Mouse (Mus musculus) embryonic fibroblast, embryonic 13.5 days (primary cell): Measurements from ENCODE around the gene Lyrm7. TPM values are rescaled to one million over a fixed set of nuclear protein-coding genes. Genes with fewer than 3 reads are reported as not detected.

ENCODE experiments used
- H3K27ac ChIP-seq: 2 replicates; pipeline ENCODE4 v1.5.1; 2012; ENCODE audit warnings: low read length, control low read depth, inconsistent platforms; ENCODE audit not compliant: insufficient read depth
- H3K4me1 ChIP-seq: 2 replicates; pipeline ENCODE4 v1.6.1; 2011; ENCODE audit warnings: low read length; ENCODE audit not compliant: control insufficient read depth, insufficient read depth
- H3K4me3 ChIP-seq: 2 replicates; pipeline ENCODE4 v1.5.1; 2011; ENCODE audit warnings: mild to moderate bottlenecking, control low read depth, low read length; ENCODE audit not compliant: insufficient read depth
- CTCF ChIP-seq: IDR thresholded peaks from 2 replicates; pipeline ENCODE4 v1.5.1; 2011; ENCODE audit warnings: mild to moderate bottlenecking, control low read depth, low read length, moderate library complexity, borderline replicate concordance; ENCODE audit not compliant: insufficient read depth
- POLR2A ChIP-seq: IDR thresholded peaks from 2 replicates; pipeline ENCODE4 v1.6.1; 2011; ENCODE audit warnings: low read depth, mild to moderate bottlenecking, control low read depth, low read length, moderate library complexity
- polyA plus RNA-seq: library from polyadenylated mRNA; stranded (reverse); fragments of >200 nt; gene quantifications from 2 replicates; pipeline ENCODE4 v1.2.4, GENCODE M21; 2011; ENCODE audit warnings: low read depth; ENCODE audit not compliant: missing spikeins, insufficient read length

The Lyrm7 gene
- polyA plus RNA-seq, 1 experiment: 15.9 TPM

DNA sequence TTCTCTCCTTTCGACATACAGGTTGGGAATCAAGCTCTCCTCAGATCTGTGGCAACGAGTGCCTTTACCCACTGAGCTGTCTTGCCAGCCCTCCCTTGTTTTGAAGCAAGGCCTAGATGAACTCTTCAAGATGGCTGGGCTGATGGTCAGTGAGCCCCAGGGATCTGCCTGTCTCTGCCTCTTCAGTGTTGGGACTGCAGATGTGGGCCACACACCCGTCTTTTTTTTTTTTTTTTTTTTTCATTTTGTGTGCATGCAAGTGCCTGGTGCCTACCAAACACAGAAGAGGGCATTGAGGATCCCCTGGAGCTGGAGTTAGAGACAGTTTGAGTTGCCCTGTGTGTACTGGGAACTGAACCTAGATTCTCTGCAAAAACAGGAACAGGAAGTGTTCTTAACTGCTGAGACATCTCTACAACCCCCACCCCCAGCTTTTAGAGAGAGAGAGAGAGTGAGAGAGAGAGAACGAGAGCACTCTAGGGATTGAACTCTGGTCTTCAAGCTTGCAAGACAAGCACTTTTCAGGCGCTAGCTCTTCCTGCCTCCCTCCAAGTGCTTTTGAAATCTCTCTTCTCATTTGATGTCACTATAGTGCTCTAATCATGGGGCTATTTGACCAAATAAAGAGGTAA, 23.6 kb upstream of the Lyrm7 start:
- no peak overlapping the region for H3K27ac ChIP-seq
- H3K4me1 ChIP-seq: 0 out of 2 replicates have a peak, but pooled peaks cover 6% of the 10 kb centered on the region
- no peak overlapping the region for H3K4me3 ChIP-seq
- no peak for TF ChIP-seq CTCF
- TF ChIP-seq POLR2A: no peak

DNA sequence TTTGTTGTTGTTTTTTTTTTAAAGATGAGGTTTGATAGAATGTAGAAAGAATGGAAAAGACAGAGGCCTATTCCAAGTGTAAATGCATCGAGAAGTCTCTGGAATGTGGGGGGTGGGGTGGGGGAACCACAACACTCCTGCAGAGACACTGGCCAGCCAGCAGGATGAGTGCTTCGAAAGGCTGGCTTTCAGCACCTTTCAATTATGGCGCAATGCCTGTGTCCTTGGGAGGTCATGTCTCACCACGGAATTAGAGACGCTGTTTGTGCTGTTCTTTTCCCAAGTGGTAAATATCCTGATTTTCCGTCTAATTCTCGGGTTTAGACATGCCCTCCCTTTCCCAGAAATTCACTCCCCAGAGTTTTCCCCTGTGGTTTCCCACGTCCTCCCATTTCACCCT, 22.0 kb upstream of the Lyrm7 start:
- Histone ChIP-seq H3K27ac (peak overlapping the region; percentile 32; the same call in 1 of the 2 replicates), H3K4me3 (no peak overlapping the region), H3K4me1 (0 out of 2 replicates have a peak, but pooled peaks cover 6% of the 10 kb centered on the region)
- no peak for TF ChIP-seq CTCF
- TF ChIP-seq POLR2A: no peak

DNA sequence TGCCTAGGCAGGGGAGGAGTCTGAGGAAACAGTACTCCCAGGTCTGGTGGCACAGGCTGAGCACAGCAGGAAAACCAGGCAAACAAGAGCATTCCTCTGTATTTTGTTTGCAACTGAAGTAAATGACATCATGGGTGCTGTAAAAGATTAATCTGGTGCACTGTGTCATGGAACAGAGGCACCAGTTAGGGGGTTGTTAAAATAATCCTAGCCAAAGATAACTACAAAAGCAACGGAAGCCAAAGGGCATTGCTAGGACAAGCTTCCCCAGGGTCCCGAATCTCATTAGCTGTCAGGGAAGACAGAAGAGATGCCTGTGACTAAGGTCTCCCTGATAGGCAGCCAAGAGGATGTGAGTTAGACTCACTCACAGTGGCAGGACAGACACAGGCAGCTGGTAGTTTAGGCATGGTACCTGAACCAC, 20.3 kb upstream of the Lyrm7 start:
- H3K4me1 ChIP-seq: 0 out of 2 replicates have a peak, but pooled peaks cover 6% of the 10 kb centered on the region
- TF ChIP-seq POLR2A (no peak), CTCF (no peak)
- no peak overlapping the region for H3K27ac ChIP-seq
- no peak overlapping the region for H3K4me3 ChIP-seq

DNA sequence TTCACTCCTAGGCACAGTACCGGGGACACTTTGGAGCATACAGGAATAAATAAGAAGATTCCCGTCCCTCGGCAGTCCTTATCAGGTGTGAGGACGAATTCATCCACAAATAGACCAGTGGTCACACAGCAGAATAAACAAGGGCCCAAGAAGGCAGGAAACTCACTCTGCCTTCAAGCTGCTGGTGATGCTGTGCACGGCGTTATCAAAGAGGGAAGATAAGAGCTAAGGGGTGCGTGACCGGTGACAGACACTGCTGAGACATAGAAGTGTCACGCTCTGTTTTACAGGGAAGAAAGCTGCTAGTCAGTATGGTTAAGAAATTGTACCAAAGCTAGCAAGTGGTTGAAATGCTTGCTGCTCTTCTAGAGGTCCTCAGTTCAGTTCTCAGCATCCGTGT, 19.2 kb upstream of the Lyrm7 start:
- 0 out of 2 replicates have a peak, but pooled peaks cover 6% of the 10 kb centered on the region for H3K4me1 ChIP-seq
- no peak overlapping the region for H3K4me3 ChIP-seq
- H3K27ac ChIP-seq: no peak overlapping the region
- no peak for TF ChIP-seq CTCF
- no peak for TF ChIP-seq POLR2A

DNA sequence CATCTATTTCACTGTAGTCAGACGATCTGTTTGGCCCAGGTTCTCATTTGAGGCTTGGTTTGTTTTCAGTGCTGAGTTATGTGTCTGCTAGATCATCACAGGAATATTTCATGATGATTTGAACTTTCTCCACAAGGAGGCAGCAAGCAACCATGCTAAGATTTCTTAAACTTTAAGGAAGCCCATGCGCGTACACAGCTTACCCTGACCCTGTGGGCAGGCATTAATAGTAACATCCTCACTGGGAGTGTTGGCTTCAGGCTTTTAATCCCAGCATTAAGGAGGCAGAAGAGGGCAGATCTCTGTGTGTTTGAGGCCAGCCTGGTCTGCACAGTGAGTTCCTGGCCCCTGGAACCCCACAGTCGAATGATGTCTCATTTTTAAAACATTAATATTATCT, 18.7 kb upstream of the Lyrm7 start:
- H3K4me1 ChIP-seq: 0 out of 2 replicates have a peak, but pooled peaks cover 6% of the 10 kb centered on the region
- H3K4me3 ChIP-seq: no peak overlapping the region
- H3K27ac ChIP-seq: no peak overlapping the region
- no peak for TF ChIP-seq CTCF
- TF ChIP-seq POLR2A: no peak

DNA sequence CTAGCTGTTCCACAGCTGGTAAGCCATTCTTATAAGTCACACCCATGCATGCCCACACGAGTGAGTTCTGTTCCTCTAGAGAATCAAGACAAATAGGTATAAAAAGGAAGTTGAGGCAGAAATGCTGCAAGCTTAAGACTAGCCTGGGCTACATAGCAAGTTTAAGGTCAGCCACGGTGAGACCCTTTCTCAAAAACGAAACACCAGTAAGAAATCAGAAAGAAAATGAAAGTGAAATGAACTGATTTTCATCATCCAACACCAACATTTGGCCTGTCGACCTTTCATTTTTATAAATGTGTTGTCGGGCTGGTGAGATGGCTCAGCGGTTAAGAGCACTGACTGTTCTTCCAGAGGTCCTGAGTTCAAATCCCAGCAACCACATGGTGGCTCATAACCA, 18.2 kb upstream of the Lyrm7 start:
- no peak overlapping the region for H3K4me3 ChIP-seq
- no peak overlapping the region for H3K27ac ChIP-seq
- 0 out of 2 replicates have a peak, but pooled peaks cover 6% of the 10 kb centered on the region for H3K4me1 ChIP-seq
- TF ChIP-seq POLR2A (no peak), CTCF (no peak)

DNA sequence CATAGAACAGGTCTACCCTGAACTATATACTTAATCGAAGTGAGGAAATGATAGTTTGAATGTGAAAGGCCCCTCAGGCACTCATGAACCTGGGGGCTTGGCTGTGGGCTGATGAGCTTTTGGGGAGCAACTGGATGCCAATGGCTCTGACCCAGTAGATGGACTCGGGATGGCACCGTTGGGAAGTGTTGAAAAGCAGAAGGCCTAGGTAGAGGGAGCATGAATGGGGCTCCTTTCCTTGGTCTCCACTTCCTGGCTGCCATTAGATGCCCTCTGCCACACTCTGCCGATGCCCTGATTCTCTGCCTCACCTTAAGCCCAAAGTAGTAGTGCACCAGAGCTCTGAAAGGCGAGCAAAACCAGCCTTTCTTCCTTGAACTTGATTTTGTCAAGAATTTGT, 15.3 kb upstream of the Lyrm7 start:
- TF ChIP-seq POLR2A (no peak), CTCF (no peak)
- Histone ChIP-seq H3K4me3 (no peak overlapping the region), H3K4me1 (0 out of 2 replicates have a peak, but pooled peaks cover 3% of the 10 kb centered on the region), H3K27ac (no peak overlapping the region)

DNA sequence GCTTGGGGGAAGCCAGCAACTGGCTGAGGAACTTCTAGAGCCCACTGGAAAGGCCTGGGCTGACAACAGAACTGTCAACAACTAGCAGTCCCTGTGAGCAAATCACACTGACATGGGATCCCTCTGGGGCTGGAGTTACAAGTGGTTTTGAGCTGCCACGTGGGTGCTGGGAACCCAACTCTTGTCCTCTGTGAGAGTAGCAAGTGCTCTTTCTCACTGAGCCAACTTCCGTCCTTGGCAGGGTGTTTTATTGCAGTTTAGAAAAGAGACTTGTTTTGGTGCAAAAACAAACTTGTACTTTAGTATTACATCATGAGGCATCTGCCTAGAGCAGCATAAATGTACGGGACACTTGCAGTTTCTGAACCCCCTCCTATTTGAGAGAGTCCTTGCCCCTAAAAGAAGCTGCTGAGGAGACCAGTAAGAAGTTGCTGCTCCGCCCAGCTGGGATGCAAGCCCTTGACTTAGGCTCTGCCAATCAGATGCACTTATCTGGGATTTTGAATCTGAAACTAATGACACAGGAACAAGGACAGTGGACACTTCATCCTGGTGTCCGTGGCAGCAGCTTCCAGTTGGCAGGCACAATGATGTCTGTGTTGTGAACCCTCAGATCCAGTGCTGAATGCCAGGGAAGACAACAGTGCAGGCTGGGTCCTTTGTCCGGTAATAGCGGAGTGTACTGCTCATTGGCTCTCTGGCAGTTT, 11.3 kb upstream of the Lyrm7 start:
- peaks cover 13% of the 10 kb centered on the region; the same call in 1 of the 2 replicates for H3K4me1 ChIP-seq
- H3K27ac ChIP-seq: no peak overlapping the region
- no peak overlapping the region for H3K4me3 ChIP-seq
- TF ChIP-seq POLR2A (no peak), CTCF (no peak)

DNA sequence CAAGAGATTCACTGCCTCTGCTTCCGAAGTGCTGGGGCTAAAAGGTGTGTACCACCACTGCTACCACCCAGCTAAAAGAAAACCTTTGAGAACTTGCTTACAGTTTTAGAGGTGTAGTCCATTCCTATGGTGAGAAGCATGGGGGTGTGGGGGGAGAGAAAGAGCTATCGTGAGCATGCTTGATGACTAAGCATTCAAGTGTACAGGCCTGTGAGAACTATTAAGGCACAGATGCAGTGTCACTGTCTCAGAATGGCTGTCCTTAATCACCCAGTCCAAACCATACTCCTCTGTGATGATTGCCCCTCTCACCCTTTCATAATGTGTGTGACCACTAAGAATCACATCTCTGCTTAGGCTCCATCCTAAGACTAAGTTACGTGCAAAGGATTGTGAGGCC, 8.6 kb upstream of the Lyrm7 start:
- TF ChIP-seq CTCF (no peak), POLR2A (no peak)
- H3K4me3 ChIP-seq: no peak overlapping the region
- H3K27ac ChIP-seq: no peak overlapping the region

DNA sequence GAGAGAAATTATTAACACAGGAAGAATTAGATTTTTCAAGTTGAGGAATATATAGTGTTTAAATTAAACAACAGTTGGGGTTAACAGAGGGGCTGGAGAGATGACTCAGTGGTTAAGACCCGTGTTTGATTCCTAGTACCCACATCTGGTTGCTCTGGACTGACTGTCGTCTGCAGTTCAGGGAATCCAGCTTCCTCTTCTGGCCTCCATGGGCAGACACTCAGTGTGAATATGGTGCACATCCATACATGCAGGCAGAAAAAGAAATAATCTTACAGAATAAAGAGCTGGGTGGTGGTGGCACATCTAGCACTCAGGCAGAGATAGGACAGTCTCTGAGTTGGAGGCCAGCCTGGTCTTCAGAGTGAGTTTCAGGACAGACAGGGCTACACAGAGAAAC, 7.7 kb upstream of the Lyrm7 start:
- H3K4me1 ChIP-seq: peaks cover 15% of the 10 kb centered on the region; the same call in 1 of the 2 replicates
- no peak overlapping the region for H3K27ac ChIP-seq
- no peak overlapping the region for H3K4me3 ChIP-seq

More for the DNA sequence above, 8.6 kb upstream of the Lyrm7 start:
- H3K4me1 ChIP-seq: peaks cover 15% of the 10 kb centered on the region; the same call in 1 of the 2 replicates

More for the DNA sequence above, 7.7 kb upstream of the Lyrm7 start:
- TF ChIP-seq CTCF (no peak), POLR2A (peak; percentile 1; the same call in 1 of the 2 replicates)
